Mouse (Mus musculus): ENCODE measurements at regions not wholly inside any gene's neighbourhood (a gene's known extent, or its start where the extent isn't known, plus 50 kb on each side); places are given as distances from the start of the nearest gene placed in this dataset.
A peak's percentile ranks its signal among the peaks of the same experiment; 100 is the strongest.

DNA sequence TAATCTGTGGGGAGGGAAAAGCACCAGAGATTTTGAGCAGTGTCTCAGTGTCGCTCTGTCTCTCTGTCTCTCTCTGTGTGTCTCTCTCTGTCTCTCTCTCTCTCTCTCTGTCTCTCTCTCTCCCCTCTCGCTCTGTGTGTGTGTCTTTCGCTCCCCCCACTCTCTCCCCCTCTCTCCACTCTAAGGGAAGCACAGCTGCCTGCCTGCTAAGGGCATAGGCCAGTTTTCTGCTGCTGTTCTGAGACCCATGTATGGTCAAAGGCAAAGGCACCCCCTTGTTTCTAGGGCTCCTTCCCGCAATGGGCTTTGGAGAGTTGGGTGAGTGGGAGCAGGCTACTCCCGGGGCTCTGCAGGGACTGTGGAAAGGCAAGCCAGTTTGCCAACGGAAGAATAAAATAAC lies 192.2 kb downstream of the Lmo4 start:
- no peak for DNase-seq (ENCODE audit: low read depth, low spot score)

DNA sequence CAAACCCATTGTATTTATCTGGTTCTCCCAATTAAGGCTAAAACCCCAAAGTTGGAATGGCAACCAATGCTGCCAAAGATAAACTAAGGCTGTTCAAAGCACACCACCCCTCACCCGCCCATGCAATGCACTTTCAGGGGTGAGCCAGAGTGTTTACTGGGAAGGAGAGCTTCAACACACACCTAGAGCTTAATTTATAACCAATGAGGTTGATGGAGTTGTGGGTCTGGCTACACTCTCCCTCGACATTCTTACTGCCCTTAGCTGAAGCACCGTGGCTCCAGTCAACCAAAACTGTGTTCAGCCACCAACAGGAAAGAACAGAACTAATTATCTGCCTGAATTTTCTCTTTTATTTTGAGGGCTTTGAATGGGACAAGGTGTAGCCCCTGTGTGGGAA lies 192.8 kb downstream of the Lmo4 start:
- no peak for DNase-seq (ENCODE audit: low read depth, low spot score)

DNA sequence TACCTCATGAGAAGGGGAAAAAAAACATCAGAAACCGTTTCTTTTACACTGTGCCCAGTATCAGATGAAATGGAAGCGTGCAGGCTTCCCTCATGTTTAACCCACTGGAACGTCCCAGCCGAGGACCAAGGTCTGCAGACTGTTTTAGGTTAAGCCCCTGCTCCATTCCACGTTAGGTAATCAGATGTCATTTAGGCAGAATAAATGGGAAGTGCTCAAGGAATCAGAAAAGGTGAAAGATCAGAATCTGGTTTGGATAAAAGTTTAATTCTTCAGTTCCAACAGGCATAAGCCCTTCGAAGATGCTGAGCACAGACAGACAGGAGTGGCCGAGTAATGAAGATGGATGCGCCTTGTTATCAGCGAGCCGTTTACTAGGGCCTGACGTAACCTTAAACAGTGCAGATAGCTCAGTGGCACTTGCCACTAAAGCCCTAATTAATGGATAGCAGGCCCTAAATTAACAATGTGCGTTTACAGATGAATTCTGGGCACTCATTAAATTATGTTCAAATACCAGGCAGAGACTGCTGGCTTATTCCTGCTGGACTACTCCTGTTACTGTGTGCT lies 193.5 kb downstream of the Lmo4 start:
- DNase-seq (ENCODE audit: low read depth, low spot score) = peak; percentile 61

DNA sequence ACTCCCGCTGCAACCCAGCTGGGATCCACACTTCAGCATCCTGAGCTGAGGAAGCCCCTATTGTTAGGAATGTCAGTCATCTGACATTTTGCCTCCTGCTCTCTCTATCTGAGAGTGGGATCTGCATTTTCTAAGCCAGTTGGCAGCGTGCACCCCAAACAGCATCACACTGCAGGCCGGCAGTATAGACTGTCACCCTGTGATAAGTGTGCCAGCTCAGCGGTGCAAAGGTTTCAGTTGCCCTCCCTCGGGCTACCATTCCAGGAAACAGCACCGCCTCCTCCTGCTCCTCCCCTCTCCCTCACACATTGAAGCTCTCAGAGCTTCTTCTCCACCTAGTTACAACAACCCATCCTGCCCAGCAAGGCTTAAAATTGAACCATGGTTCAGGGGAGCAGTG lies 194.5 kb downstream of the Lmo4 start:
- no peak for DNase-seq (ENCODE audit: low read depth, low spot score)

DNA sequence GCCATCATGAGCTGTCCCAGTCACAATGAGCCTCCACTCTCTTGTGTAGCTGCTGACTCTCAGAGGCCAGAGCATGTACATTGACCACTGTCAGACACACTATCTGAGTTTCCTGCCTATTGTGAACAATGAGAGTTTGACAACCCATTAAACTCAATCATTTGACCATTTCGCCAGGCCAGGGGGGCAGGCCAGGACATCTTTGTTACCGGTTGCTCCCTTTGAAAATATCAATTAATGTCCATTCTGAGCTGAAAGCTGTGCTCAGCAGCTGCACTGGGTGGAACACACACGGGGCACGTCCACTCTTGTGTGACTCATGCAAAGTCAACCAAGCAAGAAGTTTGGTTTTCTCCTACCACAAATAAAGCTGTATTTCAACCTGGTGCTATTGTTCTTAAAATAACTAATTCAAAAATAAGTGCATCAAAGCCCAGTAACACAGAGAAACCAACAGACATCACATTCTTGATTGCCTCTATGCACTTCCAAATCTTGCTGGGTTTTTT lies 197.9 kb downstream of the Lmo4 start:
- no peak for DNase-seq (ENCODE audit: low read depth, low spot score)

DNA sequence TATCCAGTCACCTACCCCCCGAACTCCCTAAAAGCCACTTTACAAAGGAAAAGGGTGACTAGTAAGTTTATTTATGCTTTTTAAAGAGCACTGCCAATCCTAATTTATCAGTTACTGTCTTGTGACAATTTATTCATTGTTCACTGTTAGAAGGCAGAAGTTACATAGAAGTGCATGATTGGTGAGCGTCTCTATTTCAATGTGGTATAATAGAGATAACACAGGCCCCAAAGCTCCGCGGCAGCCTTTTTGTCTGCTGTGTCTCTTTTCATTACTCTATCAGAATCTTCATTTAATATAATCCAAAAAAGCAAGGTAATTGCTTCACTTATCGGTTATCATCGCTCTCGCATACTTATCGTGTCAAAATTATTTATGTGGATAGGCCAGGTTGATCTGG lies 207.1 kb downstream of the Lmo4 start:
- no peak for DNase-seq (ENCODE audit: low read depth, low spot score)

DNA sequence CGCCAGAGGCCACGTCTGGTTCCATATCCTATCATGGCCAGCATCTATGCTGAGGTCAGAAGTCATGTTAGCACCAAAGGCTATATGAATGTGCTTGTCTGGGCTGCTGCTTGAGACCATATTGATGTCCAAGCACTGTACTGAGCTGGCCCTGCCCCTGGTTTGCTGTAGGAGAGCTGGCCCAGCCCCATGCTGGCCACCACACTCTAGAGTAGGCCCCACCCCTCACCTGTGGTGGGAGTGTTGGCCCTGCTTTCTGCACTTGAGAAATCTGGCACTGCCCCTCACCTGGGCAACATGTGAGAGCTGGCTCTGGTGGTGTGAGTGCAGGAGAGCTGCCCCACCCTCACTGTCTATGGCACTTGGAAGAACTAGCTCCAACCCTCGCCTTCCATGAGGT lies 210.0 kb downstream of the Lmo4 start:
- DNase-seq (ENCODE audit: low read depth, low spot score) = no peak

DNA sequence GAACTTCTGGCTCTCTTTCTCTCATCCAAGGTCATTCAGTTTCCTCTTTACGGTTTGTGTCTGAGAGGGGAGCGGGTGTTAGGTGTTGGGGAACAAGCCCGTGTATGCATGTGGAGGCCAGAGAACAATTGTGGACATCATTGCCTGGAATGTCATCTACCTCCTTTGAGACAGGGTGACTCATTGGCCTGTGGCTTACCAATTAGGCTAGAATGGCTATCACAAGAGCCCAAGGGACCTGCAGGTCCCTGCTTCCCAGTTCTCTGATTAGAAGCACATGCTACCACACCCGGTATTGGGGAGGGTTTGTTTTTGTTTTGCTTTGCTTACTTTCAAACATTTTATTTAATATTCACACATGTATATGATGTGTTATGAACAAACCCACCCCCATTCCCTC lies 216.0 kb downstream of the Lmo4 start:
- no peak for DNase-seq (ENCODE audit: low read depth, low spot score)

DNA sequence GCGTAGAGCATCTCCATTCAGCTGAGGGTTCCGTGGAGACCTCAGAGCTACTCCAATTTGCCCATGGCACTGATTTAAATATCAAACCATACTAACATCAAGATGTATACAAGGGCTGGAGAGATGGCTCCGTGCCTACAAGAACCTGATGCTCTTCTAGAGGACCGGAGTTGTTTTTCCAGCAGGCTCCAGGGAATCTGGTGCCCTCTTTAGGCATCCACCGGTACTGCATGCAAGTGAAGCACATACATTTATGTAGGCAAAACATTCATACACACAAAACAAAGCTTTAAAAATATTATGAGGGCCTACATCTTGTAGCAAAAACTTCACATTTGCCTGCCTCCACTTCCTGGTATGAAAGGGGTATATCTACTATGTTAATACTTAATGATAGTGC lies 217.0 kb downstream of the Lmo4 start:
- no peak for DNase-seq (ENCODE audit: low read depth, low spot score)

DNA sequence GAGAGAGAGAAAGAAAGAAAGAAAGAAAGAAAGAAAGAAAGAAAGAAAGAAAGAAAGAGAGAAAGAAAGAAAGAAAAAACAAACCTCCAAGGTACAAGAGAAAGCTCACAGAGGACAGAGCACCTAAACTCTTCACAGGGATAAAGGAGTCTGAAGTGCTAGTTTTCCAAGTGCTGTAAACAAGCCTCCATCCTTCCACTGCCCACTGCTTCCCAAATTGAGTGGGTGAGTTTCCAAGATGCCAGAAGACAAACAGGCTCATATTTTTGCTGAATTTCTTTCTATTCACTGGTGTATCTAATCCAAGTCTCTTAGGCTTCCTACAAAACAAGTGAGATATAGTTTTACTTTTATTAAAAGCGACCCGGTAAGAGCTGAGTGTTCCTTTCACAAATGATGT lies 218.2 kb downstream of the Lmo4 start:
- DNase-seq (ENCODE audit: low read depth, low spot score) = no peak

DNA sequence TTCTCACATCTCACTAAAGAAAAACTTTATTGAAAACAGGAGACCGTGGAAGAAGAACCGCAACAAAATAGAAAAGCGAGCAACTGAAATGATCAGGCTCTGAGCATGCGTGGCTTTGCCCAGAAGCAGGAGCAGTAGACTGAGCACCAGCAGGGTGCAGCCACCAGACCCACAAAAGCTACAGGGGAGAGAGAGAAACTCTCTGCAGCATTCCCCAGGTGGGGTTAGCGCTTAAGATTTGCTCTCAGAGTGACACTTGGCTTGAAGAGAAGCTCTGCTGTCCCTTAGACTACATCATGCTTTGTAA lies 218.9 kb downstream of the Lmo4 start:
- DNase-seq (ENCODE audit: low read depth, low spot score) = no peak

DNA sequence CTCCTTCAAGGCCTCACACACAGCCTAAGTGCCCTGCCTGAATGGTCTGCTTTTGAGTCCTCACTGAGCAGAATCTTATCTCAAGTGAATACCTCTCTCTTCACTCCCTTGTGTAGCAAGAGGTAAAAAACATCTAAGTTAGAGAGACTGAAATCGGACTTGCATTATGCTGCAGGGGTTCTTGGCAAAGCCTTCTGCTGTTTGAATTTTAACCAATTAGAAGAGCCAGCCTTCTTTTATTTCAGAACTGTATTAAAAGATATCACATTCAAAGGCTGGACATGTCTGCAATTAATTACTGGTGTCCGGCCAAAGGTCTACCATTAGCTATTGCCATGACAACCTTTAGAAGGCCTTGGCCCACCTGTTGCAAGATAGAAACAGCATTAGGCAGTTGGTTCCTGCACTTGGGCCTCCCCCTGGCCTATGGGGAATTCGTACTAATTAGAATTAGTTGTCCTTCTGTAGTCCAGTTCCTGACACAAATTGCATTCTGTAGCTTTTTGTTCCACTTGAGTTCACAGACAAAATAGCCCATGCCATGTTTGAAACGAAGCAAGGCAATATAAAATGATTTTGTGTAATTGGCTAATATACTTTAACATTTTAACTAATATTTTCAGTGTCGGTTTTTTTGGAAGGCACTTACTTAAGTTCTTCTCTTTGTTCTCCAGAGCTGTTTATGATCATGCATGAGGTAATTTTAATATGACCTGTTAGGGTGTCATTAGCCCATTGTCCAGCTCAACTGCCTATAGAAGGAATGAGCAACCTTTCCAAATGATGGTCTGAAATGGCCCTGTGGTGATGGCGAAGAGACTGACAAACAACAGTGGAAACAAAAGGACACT lies 219.4 kb downstream of the Lmo4 start:
- DNase-seq (ENCODE audit: low read depth, low spot score) = no peak

DNA sequence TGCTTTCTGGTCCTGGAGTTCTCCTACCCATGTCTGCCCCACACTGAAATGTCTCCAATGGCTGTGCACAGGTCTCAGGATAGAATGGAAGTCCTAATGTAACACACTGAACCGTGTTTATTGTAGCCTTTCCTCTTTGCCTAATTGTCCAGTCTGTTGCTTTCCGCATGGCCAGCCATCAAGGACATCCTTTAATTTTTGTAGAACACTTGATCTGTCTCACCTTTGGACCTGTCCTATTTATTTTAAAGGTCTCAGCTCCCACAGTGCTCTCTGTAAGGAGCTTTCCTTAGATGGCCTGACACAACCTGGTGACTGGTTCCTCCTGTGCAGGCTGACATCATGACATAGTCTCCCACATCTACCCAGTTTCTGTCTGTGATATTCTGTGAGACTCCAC lies 226.3 kb downstream of the Lmo4 start:
- no peak for DNase-seq (ENCODE audit: low read depth, low spot score)

DNA sequence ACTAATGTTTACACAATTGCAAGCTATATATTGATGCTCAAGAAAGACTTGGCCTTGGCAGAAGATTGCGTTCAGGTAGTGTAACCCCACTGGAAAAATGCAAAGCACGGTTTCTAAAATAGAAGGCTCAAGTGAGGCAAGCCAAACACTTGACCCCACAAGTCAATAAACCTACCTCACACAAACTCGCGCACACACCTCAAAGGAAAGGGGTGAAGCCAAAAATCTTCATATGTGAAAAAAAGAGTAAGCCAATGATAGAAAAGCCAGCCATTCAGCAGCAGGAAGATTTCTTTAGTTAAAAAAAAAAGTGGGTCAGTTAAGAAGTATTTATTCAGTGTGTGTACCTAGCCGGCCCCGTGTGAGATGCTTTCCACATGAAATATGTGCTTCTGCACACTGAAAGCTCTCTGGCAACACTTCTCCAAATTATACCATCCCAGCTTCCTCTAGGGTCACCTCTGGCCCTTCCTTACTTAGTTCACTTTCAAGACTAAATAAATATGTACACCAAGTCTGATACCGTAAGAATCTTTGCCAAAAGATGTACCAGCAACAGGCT lies 227.1 kb downstream of the Lmo4 start:
- DNase-seq (ENCODE audit: low read depth, low spot score) = no peak

DNA sequence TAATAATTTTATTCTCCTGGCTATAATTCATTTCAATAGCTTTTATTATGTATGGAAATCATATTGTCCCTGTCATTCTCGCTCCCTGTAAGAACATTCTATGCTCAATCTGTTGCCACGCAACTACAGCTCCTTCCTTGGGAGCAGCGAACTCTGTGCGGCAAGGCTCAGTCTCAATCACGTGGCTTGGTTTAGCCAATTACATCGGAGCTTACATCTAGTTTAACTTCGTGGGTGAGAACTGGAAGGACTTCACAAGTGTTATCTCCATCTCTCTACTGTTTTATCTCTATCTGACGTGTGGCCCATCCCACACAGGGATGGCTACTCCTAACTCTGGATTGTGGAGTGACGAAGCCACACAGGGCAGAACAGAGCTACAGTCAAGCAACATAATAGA lies 231.4 kb downstream of the Lmo4 start:
- DNase-seq (ENCODE audit: low read depth, low spot score) = no peak

DNA sequence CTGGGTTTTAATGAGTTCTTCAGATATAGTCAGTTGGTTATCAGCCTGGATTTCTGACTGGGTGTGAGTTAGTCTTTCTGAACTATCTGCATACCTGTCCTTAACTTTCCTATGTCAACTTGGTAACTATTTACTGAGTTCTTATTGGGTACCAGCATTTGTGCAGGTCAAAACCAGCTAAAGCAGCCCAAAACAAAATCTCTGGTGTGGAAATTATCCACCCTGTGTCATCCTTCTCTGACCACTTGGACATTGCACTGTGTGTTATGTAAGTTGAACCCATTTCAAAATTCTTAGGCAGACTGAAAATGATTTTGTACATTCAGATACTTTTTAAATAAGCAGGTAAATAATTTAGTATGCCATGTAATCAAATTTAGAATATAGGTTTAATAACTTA lies 232.7 kb downstream of the Lmo4 start:
- no peak for DNase-seq (ENCODE audit: low read depth, low spot score)

DNA sequence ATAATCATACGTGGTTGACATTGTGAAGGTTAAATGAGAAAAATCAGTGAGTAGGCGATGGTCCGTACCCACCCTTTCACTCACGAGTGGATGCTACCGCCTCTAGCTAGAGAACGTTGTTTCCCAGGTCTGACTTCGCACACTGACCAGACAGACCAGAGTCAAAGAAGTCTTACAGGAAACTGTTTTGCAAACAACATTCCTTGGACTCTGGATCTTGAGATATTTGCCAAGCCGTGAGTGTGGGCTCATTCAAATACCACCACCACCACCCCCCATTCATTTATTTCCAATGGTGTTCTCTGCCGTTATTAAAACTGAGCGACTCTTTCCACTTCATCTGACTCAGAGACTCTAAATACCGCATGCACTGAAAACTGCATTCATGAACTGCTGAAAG lies 234.2 kb downstream of the Lmo4 start:
- DNase-seq (ENCODE audit: low read depth, low spot score) = no peak

DNA sequence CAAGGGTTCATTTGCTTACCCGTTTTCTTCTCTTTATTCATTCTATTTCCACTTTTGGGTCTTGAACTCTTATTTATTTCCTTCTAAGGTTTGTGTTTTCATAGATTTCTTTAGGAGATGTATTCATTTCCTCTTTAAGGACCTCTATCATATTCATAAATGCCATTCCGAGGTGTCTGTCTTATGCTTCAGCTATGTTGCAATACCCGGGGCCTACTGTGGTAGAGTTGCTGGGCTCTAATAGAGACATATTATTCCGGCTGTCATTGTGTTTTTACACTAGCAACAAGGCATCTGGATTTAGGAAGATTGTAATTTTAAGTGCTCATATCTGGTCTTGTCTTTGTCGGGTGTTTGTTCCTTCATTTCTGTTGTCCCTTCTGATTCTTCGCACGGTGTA lies 249.5 kb downstream of the Lmo4 start:
- no peak for DNase-seq (ENCODE audit: low read depth, low spot score)

DNA sequence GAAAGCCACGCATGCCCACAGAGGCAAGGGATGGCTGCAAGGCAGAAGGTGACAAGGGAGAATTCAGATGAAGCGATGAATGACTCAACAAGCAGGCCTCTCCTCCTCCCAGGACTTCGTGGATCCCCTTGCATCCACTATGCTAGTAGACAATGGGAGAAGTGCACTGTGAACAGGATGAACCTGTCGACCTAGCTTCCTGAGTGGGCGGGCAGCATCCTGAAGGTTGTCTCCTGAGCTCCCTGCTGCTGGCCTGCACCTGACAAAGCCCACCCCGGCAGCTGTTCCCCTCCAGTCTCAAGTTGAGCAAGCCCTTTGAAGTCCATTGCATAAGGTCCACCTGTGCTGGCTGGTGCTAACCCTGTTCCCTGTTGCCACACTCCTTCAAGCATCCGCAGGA lies 250.2 kb downstream of the Lmo4 start:
- no peak for DNase-seq (ENCODE audit: low read depth, low spot score)

DNA sequence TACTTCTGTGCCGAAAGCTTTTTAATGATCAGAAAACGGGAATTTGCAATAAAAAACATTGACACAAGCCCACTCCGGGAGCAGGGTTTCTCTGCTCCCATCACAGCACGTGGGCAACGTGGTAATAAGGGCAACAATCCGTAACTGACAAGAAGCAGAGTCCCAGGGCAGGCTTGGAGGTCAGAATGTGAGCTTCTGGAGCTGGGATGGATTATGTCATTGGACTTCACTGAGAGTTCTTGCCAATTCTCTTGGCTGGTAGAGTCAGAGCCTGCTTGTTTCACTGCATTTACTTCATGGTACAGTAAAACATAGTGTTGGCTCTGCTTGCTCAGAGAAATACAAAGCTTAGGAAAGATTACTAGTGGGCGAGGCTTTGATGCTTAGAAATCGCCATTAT lies 252.7 kb downstream of the Lmo4 start:
- no peak for DNase-seq (ENCODE audit: low read depth, low spot score)

DNA sequence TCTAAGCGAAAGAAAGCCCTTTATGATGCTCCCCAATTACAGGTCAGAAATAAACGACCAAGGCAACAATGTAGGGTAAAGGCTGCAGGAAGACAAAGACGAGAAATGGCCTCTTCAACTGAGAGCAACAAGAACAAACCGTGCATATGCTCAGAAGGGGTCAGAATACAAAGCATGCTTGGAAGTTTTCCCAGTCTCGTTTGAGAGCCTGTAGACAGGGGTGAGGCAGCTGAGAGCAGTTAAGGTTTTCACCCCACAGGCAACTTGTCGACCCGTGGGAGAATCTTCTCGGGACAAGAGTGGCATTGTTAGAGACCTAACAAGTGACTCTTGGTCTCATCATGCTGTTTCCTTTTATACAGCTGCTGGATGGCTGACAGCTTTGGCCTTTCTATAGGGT lies 255.4 kb downstream of the Lmo4 start:
- peak; percentile 48 for DNase-seq (ENCODE audit: low read depth, low spot score)

DNA sequence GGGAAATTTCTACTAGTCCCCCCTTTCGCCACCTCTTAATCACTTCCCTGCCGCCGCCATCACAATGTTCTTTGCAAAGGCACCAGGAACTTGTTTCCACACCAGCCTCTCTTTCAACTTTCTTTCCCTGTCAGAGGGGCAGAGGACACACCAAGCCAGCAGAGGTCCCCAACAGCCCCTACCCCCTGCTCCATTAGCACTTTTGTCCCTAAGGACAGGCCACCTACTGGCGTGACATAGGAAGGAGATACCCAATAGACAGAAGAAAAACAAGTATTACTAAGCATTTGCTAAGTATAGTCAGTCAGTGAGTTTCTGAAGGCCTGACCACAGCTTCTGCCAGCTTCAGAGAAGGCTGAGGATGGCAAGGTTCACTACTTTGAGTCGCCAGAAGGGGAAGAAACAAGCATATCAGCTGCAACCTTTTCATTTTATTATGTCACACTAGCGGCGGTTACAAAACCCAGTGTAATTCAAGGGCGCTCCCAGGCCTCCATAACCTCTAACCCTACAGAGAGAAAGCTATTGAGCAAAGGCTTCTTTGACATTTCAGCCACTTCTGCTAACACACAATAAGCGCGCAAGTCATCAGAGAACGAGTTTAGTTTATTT lies 255.9 kb downstream of the Lmo4 start:
- peak; percentile 17 for DNase-seq (ENCODE audit: low read depth, low spot score)

DNA sequence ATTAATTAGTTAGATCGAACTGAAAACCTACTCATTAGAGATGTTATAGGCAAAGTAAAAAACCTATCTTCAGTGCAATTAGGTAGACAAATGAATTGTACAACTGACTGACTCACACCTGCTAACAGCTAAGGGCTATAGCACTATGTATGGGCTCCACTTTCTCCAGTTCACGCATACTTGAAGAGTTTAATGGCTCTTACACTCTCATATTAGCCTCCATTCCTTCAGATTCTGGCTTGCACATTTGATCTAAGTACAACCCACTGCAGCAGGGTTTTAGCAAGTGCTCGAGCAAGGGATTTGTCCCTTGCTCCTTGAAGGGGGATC lies 257.1 kb downstream of the Lmo4 start:
- DNase-seq (ENCODE audit: low read depth, low spot score) = no peak
